Mouse (Mus musculus) spleen, postnatal 14 days (tissue): ENCODE results near the gene Ppm1h.
"Not testable (repeated sequence)": the region's sequence is repeated elsewhere in the genome, so short reads cannot be mapped to it uniquely, and the experiment has no call there.

ENCODE experiments used
- DNase-seq, 2 experiments: peaks; one replicate each; pipeline ENCODE4 v3.0.0; 2021 to 2022; ENCODE audit warnings: low spot score in 2 of 2

The Ppm1h gene

GRCm38 (mm10) chr10:122926275-122926674 is 247.7 kb downstream of the Ppm1h start:
- no peak for DNase-seq

- no peak for DNase-seq
Measured at GRCm38 (mm10) chr10:122930520-122930919, 252.0 kb downstream of the Ppm1h start.

DNA sequence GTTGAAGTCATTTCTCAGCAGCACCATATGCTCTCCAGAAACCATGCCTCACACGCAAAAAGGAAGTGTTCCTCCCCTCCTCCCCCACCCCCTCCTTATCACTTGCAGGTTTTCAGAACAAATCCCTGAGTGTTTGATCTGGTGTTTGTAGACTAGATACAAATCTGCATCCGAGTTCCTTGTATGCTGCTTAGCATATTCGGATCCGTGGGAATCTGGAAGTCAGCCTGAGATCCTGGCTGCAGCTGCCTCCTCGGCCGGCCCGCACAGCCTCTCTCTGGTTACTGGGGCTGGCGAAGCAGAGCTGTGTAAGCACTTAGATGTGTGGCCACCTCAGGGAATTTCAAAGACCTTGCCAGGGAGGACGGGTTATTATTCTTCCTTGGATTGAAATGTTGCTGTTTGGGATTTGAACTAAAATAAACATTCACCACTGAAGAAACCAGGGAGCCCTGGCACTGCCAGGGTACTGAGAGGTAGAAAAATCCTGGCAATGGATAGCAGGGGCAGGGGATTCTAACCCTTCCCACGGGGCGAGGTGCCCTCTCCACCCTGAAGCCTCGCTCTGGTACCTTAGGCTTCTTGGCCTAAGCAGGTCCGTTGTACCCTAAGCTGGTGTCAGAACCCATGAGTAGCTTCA is 252.8 kb downstream of the Ppm1h start:
- no peak for DNase-seq

- DNase-seq, result no peak
Measured at GRCm38 (mm10) chr10:122931851-122932550, 253.4 kb downstream of the Ppm1h start.

DNA sequence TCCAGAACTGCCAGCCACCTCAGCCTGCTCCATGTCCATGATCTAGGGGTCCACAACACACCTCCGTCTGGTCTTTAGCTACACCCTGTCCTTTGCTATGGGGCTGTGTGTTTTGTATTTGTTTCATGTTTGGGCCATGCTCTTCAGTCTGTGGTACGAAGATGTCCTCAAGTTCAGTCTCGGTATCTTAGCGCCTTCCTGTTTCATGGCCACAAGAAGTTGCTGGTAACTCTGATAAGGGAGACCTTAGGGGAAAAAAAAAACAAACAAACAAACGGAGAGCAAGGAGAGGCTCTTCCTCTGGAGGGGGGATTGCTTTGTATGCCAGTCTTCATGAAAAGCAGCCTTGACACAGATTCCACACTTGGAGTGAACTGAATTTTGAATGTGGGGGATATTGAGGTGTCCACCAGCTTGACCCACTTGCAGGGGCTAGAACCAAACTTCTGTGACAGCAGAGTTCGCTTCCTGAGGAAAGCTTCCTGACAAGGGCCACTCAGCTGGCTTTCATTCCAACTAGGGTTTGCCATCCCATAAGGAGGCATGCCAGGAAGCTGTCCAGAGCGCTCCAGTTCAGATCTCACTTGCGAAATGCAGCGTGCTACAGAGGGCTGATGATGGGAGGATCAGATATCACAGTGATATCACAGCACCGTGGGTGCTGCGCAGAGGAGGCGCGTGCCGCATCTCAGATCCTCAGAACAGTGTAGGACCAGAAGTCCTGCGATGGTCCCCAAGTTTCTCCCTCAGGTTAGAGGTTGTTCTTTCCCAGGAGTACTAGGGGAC is 254.7 kb downstream of the Ppm1h start:
- no peak for DNase-seq

GRCm38 (mm10) chr10:122935406-122935805 is 256.8 kb downstream of the Ppm1h start:
- not testable (repeated sequence) for DNase-seq

DNA sequence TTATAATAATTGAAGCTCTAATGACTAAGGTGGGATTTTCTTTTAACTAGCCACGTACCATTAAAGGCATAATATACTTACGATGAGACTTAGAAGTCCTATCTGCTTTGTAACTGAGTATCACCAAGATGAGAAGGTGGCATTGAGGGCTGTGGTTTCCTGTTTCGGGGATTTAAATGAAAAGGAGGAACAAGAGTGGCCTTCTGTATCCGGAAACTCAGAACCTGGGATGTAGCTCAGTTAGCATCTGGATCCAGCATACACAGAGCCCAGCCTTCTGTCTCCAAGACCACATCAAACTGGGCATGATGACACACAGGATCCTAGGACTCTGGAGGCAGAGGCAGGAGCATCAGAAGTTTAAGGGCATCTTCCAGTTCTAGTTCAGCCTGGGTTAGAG is 258.8 kb downstream of the Ppm1h start:
- not testable (repeated sequence) for DNase-seq

DNA sequence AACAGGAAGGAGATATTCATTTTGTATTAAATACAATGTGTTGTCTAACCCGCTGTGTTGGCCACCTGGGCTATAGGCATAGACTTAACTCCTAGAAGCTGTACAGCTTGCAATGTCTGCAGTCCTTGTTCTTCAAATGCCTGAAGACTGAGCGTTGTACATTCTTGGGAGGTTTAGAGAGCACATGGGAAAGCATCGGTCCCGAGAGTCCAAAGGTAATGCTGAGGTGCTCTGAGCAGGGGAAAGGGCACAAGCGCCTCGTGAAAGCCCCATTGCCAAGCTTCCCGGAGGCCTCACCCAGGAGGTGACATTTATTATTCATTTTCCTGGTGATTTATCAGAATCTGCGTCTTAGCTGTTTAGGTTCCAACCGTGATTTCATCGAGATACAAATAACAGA is 261.0 kb downstream of the Ppm1h start:
- no peak for DNase-seq

- no peak for DNase-seq
Measured at GRCm38 (mm10) chr10:122942771-122943170, 264.2 kb downstream of the Ppm1h start.

- no peak for DNase-seq
Measured at GRCm38 (mm10) chr10:122943824-122944223, 265.3 kb downstream of the Ppm1h start.

- no peak for DNase-seq
Measured at GRCm38 (mm10) chr10:122944888-122945287, 266.3 kb downstream of the Ppm1h start.

- no peak for DNase-seq
Measured at GRCm38 (mm10) chr10:122950966-122951365, 272.4 kb downstream of the Ppm1h start.

GRCm38 (mm10) chr10:122953576-122953975 is 275.0 kb downstream of the Ppm1h start:
- DNase-seq, result no peak

GRCm38 (mm10) chr10:122957918-122958317 is 279.4 kb downstream of the Ppm1h start:
- no peak for DNase-seq

GRCm38 (mm10) chr10:122958699-122959098 is 280.1 kb downstream of the Ppm1h start:
- no peak for DNase-seq

DNA sequence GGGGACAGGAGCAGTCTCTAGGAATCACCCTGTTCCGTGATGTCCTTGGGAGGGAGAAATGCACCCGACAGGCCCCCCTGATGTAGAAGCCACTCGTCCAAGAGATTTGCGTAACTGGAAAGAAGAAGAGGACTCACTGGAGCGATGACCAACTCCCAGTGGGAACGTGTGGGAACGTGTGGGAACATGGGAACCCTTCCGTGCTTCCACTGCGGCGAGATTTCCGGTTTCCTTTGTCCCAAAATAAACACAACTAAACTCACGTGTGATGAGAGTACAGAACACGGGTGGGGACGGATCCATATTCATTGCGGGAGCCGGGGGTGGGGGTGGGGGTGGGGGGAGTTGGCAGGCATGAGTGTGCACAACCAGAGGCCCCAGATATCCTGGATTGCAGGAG is 281.7 kb downstream of the Ppm1h start:
- no peak for DNase-seq

GRCm38 (mm10) chr10:122960738-122961137 is 282.2 kb downstream of the Ppm1h start:
- no peak for DNase-seq

GRCm38 (mm10) chr10:122961494-122961893 is 282.9 kb downstream of the Ppm1h start:
- no peak for DNase-seq

GRCm38 (mm10) chr10:122962651-122963050 is 284.1 kb downstream of the Ppm1h start:
- DNase-seq, result no peak

- no peak for DNase-seq
Measured at GRCm38 (mm10) chr10:122963463-122964240, 285.1 kb downstream of the Ppm1h start.

GRCm38 (mm10) chr10:122964241-122964636 is 285.7 kb downstream of the Ppm1h start:
- no peak for DNase-seq

GRCm38 (mm10) chr10:122965650-122966049 is 287.1 kb downstream of the Ppm1h start:
- DNase-seq, result not testable (repeated sequence)
